Mouse (Mus musculus) layer of hippocampus, adult 18-20 months (tissue): Measurements from ENCODE around the gene Coil. TPM values are rescaled to one million over a fixed set of nuclear protein-coding genes. Genes with fewer than 3 reads are reported as not detected.
"Not testable (repeated sequence)": the region's sequence is repeated elsewhere in the genome, so short reads cannot be mapped to it uniquely, and the experiment has no call there.

Source experiments
- DNase-seq, 2 experiments: peaks; one replicate each; pipeline ENCODE4 v3.0.0; 2022; ENCODE audit warnings: low spot score in 2 of 2
- total RNA-seq, 2 experiments: library from RNA; stranded (reverse); gene quantifications; 2 replicates each; pipeline ENCODE4 v1.2.3; 2021

Gene Coil
- total RNA-seq, 2 experiments from 2014 or later, result 20.5 to 21.1 TPM

DNA sequence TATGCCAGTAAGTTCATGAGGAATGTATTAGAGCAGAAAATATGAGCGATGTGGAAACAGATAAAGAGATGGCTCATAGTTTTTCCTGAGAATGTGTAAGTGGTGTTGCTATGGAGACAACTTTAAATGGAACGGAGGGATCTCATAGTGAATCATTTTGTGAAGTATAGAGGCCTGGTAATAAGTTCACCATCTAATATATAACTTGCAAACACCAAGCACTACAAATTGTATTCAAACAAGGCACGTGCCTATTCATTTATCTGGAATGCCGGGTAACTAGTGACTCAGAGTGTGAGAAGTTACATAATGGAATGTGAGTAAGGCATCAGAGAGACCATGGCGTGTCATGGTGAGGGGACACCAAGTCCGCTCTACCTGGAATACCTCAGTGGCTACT, 68.4 kb downstream of the Coil start:
- DNase-seq, result no peak

DNA sequence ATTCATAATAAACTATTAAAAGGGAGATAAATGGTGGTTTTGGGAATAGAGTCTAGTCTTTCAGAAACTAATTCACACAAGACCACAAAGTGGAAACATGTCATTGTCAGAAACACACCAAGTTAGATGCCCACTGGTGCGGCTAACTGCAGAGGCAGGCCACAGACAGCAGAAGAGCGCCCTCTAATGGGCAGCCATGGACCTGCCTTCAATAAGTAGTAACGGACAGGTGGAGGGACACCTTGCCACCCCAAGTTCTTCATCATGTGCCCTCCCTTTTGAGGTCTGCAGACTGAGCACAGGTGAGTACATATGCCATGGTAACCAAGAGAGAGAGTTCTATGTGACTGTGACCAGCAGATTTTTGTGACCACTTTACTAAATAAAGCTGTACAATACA, 69.3 kb downstream of the Coil start:
- DNase-seq, result peak in 1 of 2 experiments; percentile 51

- not testable (repeated sequence) for DNase-seq
These were observed 71.0 kb downstream of the Coil start for GRCm38 (mm10) chr11:89041073-89041472.

Other genes starting within 250 kb of the Coil start
- gene Akap1, start 105.7 kb upstream of the Coil start, total RNA-seq, result 10 to 100 TPM; 40.9 to 42.9 TPM
- gene Scpep1, start 14.8 kb upstream of the Coil start, total RNA-seq, result 10 to 100 TPM; 13.9 to 16.3 TPM
- not detected for gene Elobl, start 3.3 kb upstream of the Coil start, total RNA-seq
- 1 to 10 TPM; 3.6 to 3.7 TPM for gene Trim25, start 29.1 kb downstream of the Coil start, total RNA-seq
- gene Dgke, start 96.6 kb downstream of the Coil start, total RNA-seq, result 10 to 100 TPM; 46.7 to 48.0 TPM
- not detected for gene Gm525, start 103.6 kb downstream of the Coil start, total RNA-seq